Mouse (Mus musculus): ENCODE measurements at regions not wholly inside any gene's neighbourhood (a gene's known extent, or its start where the extent isn't known, plus 50 kb on each side); places are given as distances from the start of the nearest gene placed in this dataset.

DNA sequence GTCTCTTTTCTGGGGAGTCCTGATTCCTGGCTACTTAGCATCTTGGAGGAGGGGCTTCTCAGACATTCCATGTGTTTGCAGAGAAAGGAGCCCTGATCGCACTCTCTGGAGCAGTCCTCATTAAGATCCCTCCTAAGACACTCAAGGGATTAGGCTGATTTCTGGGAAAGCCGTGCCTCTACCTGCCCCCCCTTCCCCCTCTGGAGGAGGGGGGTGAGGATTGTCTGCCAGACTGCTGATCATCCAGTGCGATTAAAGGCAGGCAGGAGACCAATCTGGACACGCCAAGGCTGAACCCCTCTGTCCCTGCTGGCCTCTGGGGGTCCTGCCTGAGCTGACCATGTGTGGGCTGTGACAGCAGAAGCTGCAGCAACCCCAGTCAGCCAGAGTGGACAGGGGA, 65.4 kb downstream of the Vegfa start:
- no peak overlapping the region for H3K4me3 ChIP-seq (ENCODE audit: low read length)
- WGBS: 46% methylated on average over 4 of the region's 4 CpGs
- no peaks in the 10 kb centered on the region for H3K9me3 ChIP-seq (replicated peaks; ENCODE audit: control insufficient read depth, low read length)
- peaks cover 3% of the 10 kb centered on the region; the same call in 1 of the 2 replicates for H3K4me1 ChIP-seq (ENCODE audit: control insufficient read depth, insufficient read depth, low read length)
- no peak overlapping the region for H3K4me2 ChIP-seq (ENCODE audit: low read depth, low read length)
- H3K27me3 ChIP-seq (ENCODE audit: control insufficient read depth, insufficient read depth, low read length): no peaks in the 10 kb centered on the region
- no peak overlapping the region for H3K27ac ChIP-seq (ENCODE audit: low read length)
- ATAC-seq (replicated peaks; ENCODE audit: extremely low read depth, insufficient read depth, low FRiP score): no peak
- no peak overlapping the region for H3K9ac ChIP-seq (ENCODE audit: low read length)
- H3K36me3 ChIP-seq (ENCODE audit: control insufficient read depth, insufficient read depth): no peaks in the 10 kb centered on the region

DNA sequence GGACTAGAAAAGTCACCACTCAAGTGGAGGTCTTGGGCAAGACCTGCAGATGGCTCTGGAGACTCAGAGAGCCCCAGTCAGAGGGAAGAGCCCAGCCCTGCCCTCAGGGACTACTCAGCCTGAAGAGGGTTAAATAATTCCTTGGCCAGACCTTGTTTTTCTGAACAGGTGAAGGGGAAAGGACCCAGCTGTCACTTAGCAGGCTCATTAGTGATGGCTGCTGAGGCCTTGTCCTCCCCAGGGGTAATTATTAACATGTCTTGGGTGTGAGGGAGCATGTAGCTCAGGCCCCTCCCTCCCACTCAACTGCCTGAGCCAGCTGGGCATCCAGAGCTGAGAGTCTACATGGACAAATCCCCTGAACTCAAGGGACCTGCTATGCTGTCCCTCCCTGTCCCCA, 68.1 kb downstream of the Vegfa start:
- H3K9me3 ChIP-seq (replicated peaks; ENCODE audit: control insufficient read depth, low read length): no peaks in the 10 kb centered on the region
- ATAC-seq (replicated peaks; ENCODE audit: extremely low read depth, insufficient read depth, low FRiP score): no peak
- H3K27me3 ChIP-seq (ENCODE audit: control insufficient read depth, insufficient read depth, low read length): no peaks in the 10 kb centered on the region
- no peak overlapping the region for H3K4me3 ChIP-seq (ENCODE audit: low read length)
- H3K4me2 ChIP-seq (ENCODE audit: low read depth, low read length): no peak overlapping the region
- H3K4me1 ChIP-seq (ENCODE audit: control insufficient read depth, insufficient read depth, low read length): no peaks in the 10 kb centered on the region
- no peaks in the 10 kb centered on the region for H3K36me3 ChIP-seq (ENCODE audit: control insufficient read depth, insufficient read depth)
- no peak overlapping the region for H3K9ac ChIP-seq (ENCODE audit: low read length)
- H3K27ac ChIP-seq (ENCODE audit: low read length): no peak overlapping the region

DNA sequence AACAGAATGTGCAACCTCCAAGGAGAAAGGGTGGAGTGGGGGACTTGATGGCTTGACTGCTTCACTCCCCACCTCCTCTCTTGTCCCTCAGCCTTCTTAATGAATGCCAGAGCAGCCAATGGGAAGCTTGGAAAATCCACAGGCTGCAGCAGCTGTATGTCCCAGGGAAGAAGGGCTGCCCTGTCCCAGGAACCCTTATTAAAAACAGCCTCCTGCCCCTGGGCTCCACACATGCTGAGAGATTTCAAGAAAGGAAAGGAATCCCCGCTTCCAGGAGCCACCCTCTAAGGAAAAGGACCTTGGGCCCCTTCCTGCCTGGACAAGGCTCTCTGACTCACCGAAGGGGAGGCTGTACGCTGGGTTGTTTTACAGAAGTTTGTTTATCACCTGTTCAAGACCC, 68.8 kb downstream of the Vegfa start:
- Histone ChIP-seq H3K27ac (ENCODE audit: low read length) (no peak overlapping the region), H3K27me3 (ENCODE audit: control insufficient read depth, insufficient read depth, low read length) (no peaks in the 10 kb centered on the region), H3K9ac (ENCODE audit: low read length) (no peak overlapping the region), H3K4me1 (ENCODE audit: control insufficient read depth, insufficient read depth, low read length) (no peaks in the 10 kb centered on the region), H3K4me3 (ENCODE audit: low read length) (no peak overlapping the region), H3K36me3 (ENCODE audit: control insufficient read depth, insufficient read depth) (no peaks in the 10 kb centered on the region), H3K9me3 (replicated peaks; ENCODE audit: control insufficient read depth, low read length) (no peaks in the 10 kb centered on the region), H3K4me2 (ENCODE audit: low read depth, low read length) (no peak overlapping the region)
- 74% methylated on average over 3 of the region's 3 CpGs for WGBS
- no peak for ATAC-seq (replicated peaks; ENCODE audit: extremely low read depth, insufficient read depth, low FRiP score)

DNA sequence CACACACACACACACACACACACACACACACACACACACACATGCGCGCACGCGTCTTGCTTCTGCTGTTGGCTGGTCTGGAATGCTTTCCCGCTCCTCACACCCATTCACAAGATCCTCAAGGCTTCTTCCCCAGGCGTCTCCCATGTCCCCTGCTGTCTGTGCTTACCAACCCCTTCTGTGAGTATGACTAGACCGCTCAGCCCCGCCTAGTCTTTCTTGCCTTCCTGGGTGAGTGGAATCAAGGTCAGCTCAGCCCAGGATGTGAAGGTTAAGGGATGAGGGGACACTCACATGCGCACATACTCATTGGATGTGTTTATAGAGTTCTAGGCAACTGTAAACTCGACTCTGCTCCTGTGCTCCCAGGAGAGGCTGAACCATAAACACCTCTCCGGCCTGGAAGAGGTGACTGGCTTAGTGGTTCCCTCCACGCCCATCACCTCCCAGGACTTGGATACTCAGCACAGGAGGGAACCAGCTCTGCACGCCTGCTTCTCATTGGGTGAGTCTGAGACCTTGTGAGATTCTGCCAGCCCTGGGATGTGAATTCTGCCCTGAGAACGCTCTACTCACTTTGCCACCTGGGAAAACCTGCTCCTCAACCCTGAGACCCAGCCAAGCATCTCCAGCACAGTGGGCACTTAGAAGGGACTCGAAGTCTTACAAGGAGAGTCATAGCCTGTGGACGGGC, 70.4 kb downstream of the Vegfa start:
- H3K4me3 ChIP-seq (ENCODE audit: low read length): no peak overlapping the region
- WGBS: 83% methylated on average over 16 of the region's 16 CpGs
- ATAC-seq (replicated peaks; ENCODE audit: extremely low read depth, insufficient read depth, low FRiP score): no peak

DNA sequence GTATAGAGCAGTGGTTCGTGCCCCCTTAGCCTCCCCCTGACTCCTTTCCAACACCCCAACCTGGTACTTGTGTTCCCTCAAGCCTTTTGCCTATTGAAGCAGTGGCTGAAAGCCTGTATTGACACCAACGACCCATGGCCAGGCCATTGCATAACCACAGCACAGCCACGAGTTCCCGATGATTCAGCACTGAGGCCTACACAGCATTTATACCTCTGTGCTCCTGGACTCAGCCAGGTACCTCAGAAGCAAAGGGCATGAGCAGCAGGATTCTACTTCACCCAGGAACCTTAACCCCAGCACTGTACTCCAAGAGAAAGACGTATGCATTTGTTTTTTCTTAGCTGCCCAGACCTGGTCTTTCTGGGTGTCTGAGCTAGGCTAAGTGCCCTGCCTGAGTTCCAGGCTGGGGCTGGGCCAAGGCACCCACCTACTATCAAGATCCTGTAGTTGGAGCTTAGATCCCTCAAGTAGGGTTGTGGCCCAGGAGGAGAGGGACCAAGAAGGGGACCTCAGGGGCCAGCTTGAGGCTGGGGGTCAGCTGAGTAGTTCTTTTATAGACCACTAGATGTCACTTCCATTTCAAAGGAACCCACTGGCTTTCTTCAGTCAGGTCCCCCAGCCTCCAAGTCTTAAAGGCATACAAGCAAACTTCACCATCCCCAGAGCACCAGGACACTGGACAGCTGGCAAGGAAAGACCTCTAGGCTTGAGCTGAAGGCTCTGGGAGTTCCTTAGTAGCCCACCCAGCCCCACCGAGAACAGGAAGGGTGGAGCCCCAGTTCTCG, 73.9 kb downstream of the Vegfa start:
- H3K4me2 ChIP-seq (ENCODE audit: low read depth, low read length): no peak overlapping the region
- no peak overlapping the region for H3K4me3 ChIP-seq (ENCODE audit: low read length)
- H3K27ac ChIP-seq (ENCODE audit: low read length): no peak overlapping the region
- H3K4me1 ChIP-seq (ENCODE audit: control insufficient read depth, insufficient read depth, low read length): no peaks in the 10 kb centered on the region
- no peaks in the 10 kb centered on the region for H3K9me3 ChIP-seq (replicated peaks; ENCODE audit: control insufficient read depth, low read length)
- H3K27me3 ChIP-seq (ENCODE audit: control insufficient read depth, insufficient read depth, low read length): peaks cover 4% of the 10 kb centered on the region
- H3K9ac ChIP-seq (ENCODE audit: low read length): no peak overlapping the region
- no peak for ATAC-seq (replicated peaks; ENCODE audit: extremely low read depth, insufficient read depth, low FRiP score)
- 71% methylated on average over 7 of the region's 7 CpGs for WGBS
- no peaks in the 10 kb centered on the region for H3K36me3 ChIP-seq (ENCODE audit: control insufficient read depth, insufficient read depth)

More for the DNA sequence above, 70.4 kb downstream of the Vegfa start:
- Histone ChIP-seq H3K27ac (ENCODE audit: low read length) (no peak overlapping the region), H3K4me2 (ENCODE audit: low read depth, low read length) (no peak overlapping the region), H3K36me3 (ENCODE audit: control insufficient read depth, insufficient read depth) (no peaks in the 10 kb centered on the region), H3K27me3 (ENCODE audit: control insufficient read depth, insufficient read depth, low read length) (peaks cover 4% of the 10 kb centered on the region; the same call in 1 of the 2 replicates), H3K9me3 (replicated peaks; ENCODE audit: control insufficient read depth, low read length) (no peaks in the 10 kb centered on the region), H3K9ac (ENCODE audit: low read length) (no peak overlapping the region), H3K4me1 (ENCODE audit: control insufficient read depth, insufficient read depth, low read length) (no peaks in the 10 kb centered on the region)

DNA sequence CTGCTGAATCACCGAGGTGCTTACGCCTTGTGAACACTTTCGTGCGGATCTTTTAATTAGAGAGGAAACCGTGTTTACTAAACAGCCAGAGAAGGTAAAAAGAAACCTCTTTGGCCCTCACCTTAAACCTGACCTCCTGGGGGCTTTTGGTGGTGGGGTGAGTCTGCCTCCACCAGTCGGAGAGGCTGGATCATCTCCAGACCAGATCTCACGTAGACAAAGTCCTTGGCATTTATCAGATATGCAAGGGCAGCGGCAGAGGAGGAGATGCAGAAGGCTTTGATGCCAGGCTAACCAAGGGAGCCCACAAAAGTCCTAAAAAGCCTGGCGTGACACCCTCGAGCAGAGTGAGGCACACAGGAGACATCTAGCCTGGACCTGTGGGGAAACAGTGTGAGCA, 76.7 kb downstream of the Vegfa start:
- Histone ChIP-seq H3K9me3 (replicated peaks; ENCODE audit: control insufficient read depth, low read length) (no peaks in the 10 kb centered on the region), H3K4me1 (ENCODE audit: control insufficient read depth, insufficient read depth, low read length) (peaks cover 4% of the 10 kb centered on the region; the same call in 1 of the 2 replicates), H3K9ac (ENCODE audit: low read length) (no peak overlapping the region), H3K4me3 (ENCODE audit: low read length) (no peak overlapping the region), H3K36me3 (ENCODE audit: control insufficient read depth, insufficient read depth) (no peaks in the 10 kb centered on the region), H3K27me3 (ENCODE audit: control insufficient read depth, insufficient read depth, low read length) (peaks cover 4% of the 10 kb centered on the region), H3K4me2 (ENCODE audit: low read depth, low read length) (no peak overlapping the region), H3K27ac (ENCODE audit: low read length) (no peak overlapping the region)
- WGBS: 57% methylated on average over 10 of the region's 10 CpGs
- no peak for ATAC-seq (replicated peaks; ENCODE audit: extremely low read depth, insufficient read depth, low FRiP score)

DNA sequence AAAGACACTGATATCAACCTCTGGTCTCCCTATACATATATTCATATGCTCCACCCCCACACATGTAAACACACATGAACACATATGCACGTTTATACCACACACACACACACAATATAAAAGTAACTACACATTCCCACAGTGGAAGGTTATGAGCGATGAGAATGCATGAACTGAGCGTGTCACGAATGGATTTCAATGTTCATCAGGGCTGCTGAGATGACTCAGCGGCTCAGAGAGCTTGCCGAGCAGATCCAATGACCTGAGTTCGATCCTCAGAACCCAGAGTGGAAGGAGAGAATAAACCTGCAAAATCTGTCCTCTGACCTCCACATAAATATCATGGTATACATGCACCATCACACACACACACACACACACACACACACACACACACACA, 77.3 kb downstream of the Vegfa start:
- Histone ChIP-seq H3K4me1 (ENCODE audit: control insufficient read depth, insufficient read depth, low read length) (peaks cover 5% of the 10 kb centered on the region; the same call in 1 of the 2 replicates), H3K36me3 (ENCODE audit: control insufficient read depth, insufficient read depth) (no peaks in the 10 kb centered on the region), H3K9ac (ENCODE audit: low read length) (no peak overlapping the region), H3K4me3 (ENCODE audit: low read length) (no peak overlapping the region), H3K27me3 (ENCODE audit: control insufficient read depth, insufficient read depth, low read length) (peaks cover 4% of the 10 kb centered on the region), H3K9me3 (replicated peaks; ENCODE audit: control insufficient read depth, low read length) (no peaks in the 10 kb centered on the region), H3K27ac (ENCODE audit: low read length) (no peak overlapping the region), H3K4me2 (ENCODE audit: low read depth, low read length) (no peak overlapping the region)
- ATAC-seq (replicated peaks; ENCODE audit: extremely low read depth, insufficient read depth, low FRiP score): no peak
- 87% methylated on average over 7 of the region's 7 CpGs for WGBS

DNA sequence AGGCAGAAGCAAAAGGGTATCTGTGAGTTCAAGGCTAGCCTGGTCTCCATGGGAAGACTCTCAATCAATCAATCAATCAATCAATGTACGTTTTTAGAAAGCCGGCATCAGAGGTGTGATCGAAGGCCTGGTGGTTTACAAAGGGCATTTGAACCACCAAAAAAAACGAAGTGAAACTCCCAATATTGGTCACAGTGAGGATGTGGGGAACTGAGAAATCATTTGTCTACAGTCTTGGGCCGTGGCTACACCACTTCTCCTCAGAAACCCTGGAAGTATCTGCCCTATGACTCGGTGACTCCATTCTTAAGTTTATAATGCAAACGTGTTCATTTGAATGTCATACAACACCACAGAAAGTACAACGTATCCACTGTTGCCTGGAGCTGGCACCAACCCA, 78.6 kb downstream of the Vegfa start:
- H3K4me3 ChIP-seq (ENCODE audit: low read length): no peak overlapping the region
- H3K27ac ChIP-seq (ENCODE audit: low read length): no peak overlapping the region
- no peaks in the 10 kb centered on the region for H3K9me3 ChIP-seq (replicated peaks; ENCODE audit: control insufficient read depth, low read length)
- no peak overlapping the region for H3K9ac ChIP-seq (ENCODE audit: low read length)
- H3K27me3 ChIP-seq (ENCODE audit: control insufficient read depth, insufficient read depth, low read length): peaks cover 6% of the 10 kb centered on the region
- H3K4me2 ChIP-seq (ENCODE audit: low read depth, low read length): no peak overlapping the region
- ATAC-seq (replicated peaks; ENCODE audit: extremely low read depth, insufficient read depth, low FRiP score): no peak
- H3K36me3 ChIP-seq (ENCODE audit: control insufficient read depth, insufficient read depth): no peaks in the 10 kb centered on the region
- WGBS: 83% methylated on average over 8 of the region's 8 CpGs
- peaks cover 5% of the 10 kb centered on the region; the same call in 1 of the 2 replicates for H3K4me1 ChIP-seq (ENCODE audit: control insufficient read depth, insufficient read depth, low read length)

DNA sequence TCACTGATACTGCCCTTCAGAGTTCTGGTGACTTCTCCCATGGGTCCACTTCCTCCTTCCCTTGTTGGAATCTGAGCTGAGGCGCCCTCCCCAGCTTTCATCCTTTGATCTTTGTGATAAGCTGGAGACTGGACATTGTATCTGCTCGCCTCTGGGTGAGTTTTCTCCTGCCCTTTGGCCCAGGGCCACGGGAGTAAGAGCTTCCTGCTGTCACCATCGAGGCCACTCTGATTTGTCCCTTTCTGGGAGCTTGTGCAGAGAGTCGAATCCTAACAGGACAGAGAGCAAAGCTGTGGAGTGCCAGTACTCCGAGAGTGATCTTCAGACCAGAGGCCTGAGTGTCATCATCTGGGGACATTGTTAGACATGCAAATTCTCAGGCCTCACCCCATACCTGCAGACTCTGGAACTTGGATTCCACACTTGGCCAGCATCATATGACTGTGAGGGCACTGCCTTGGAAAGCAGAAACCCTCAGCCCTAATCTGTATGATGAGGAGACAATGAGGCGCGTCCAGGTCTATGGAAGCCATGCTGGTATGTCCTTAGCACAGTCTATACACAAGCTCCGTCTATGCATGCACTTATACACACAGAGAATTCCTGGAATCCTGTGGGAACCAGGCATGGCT, 81.5 kb downstream of the Vegfa start:
- Histone ChIP-seq H3K36me3 (ENCODE audit: control insufficient read depth, insufficient read depth) (no peaks in the 10 kb centered on the region), H3K9ac (ENCODE audit: low read length) (no peak overlapping the region), H3K27ac (ENCODE audit: low read length) (no peak overlapping the region), H3K27me3 (ENCODE audit: control insufficient read depth, insufficient read depth, low read length) (0 out of 2 replicates have a peak, but pooled peaks cover 2% of the 10 kb centered on the region), H3K4me1 (ENCODE audit: control insufficient read depth, insufficient read depth, low read length) (peaks cover 5% of the 10 kb centered on the region; the same call in 1 of the 2 replicates), H3K4me3 (ENCODE audit: low read length) (no peak overlapping the region), H3K9me3 (replicated peaks; ENCODE audit: control insufficient read depth, low read length) (no peaks in the 10 kb centered on the region), H3K4me2 (ENCODE audit: low read depth, low read length) (no peak overlapping the region)
- 40% methylated on average over 9 of the region's 9 CpGs for WGBS
- ATAC-seq (replicated peaks; ENCODE audit: extremely low read depth, insufficient read depth, low FRiP score): no peak
